Mouse (Mus musculus) c-Kit-positive CD71-positive TER-119-positive erythroid progenitor cells, embryonic 14.5 days (primary cell): Measurements from ENCODE around the gene Eed.

Experiments
- DNase-seq: peaks from one replicate; pipeline ENCODE4 v3.0.0-alpha.2; 2013; ENCODE audit warnings: low spot score

The Eed gene

GRCm38 (mm10) chr7:89981557-89981956 lies 774 bp upstream of the Eed start:
- DNase-seq = no peak

DNA sequence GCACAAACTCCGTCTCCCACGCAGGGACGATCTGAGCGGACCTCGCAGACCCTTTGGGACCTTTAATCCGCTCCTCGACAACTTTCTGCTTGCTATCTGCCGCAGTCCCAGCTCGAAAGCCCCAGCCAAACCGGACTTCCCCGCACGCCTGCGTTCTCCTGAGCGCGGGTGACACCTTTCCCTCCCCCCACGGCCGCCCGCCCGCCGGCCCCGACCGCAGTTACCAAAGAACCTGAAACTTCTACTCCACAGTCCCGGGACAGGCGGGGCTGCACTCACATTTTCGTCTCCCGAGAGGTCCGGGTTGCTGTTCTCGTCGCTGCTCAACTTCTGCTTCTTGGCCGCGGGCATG lies 674 bp downstream of the Eed start:
- no peak for DNase-seq

DNA sequence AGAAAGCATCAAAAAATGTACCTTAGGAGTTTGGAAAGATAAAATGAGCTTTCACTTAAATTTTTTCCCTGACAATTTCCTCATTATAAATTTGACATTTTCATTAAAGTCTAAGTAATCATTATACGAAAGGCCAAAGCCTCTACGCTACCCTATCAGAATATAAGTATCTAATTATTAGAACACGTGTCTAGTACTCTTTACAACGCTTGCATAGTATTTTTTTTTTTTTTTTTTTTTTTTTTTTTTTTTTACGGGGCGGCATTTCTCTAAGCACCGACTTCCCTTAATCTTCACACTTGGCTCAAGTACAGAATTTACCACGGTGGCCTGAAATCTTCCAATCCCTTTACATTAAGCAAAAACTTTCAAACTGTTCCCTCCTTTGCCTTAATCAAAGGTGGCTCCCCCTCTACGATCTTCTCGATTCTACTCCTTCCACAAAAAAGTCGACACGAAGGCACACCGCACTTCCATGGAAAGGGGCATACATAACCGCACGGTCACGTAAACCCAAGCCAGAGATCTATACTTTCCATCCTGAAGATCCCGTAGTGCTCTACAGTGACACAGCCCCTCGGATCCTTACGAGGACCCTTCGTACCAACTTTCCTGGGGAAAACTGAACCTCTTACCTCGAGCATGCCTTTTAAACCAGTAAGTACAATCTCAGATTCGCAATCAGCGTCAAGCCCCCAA lies 1.2 kb downstream of the Eed start:
- DNase-seq = peak; percentile 34

DNA sequence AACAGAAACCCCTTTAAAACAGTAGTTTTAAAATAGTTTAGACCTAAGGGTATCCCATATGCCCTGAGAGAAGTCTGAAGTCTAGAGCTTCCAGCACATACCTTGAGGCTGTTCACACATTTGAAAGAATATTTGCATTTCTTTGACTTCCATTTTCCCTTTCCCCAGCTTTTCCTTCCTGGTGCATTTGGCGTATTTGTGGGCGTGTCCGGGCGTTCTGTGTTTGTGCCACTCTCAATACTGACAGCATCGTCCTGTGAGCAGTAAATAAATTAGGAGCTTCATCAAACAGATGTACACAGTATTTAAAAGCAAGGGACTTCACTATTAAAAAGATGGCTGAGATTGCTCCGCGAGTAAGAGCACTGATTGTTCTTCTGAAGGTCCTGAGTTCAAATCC lies 4.0 kb downstream of the Eed start:
- DNase-seq = no peak

DNA sequence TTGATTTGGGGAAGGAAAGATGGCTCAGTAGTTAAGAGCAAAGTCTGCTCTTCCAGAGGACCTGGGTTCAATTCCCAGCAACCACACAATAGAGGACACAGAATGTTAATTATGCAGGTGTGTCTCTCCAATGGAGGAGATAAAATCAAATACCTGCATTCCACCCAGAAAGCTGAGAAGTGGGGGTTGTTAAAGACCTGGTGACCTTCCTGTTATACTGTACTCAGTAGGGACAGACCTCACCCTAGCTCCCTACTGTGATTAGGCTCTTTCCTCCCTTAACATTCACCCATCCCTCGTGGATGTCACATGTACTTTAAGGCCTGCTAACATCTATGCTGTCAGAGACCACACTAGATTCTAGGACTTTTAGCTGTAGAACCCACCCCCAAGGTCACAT lies 5.2 kb downstream of the Eed start:
- DNase-seq = no peak

GRCm38 (mm10) chr7:89967235-89967634 lies 13.5 kb downstream of the Eed start:
- no peak for DNase-seq

GRCm38 (mm10) chr7:89966771-89967170 lies 14.0 kb downstream of the Eed start:
- DNase-seq = no peak

DNA sequence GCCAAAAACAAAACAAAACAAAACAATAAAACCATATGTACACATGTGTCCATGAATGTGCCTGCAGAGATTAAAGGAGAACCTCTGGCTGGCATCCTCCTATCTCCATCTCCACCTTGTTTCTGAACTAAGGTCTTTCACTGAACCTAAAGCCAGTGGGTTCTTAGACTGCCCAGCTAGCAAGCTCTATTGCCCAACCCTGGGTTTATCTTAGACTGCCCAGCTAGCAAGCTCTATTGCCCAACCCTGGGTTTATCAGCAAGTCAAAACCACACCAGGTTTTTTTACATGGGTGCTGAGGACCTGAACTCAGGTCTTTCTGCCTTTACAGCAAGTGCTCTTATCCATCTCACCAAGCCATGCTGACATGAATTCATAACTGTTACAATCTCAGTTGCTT lies 17.6 kb downstream of the Eed start:
- DNase-seq = peak; percentile 38

DNA sequence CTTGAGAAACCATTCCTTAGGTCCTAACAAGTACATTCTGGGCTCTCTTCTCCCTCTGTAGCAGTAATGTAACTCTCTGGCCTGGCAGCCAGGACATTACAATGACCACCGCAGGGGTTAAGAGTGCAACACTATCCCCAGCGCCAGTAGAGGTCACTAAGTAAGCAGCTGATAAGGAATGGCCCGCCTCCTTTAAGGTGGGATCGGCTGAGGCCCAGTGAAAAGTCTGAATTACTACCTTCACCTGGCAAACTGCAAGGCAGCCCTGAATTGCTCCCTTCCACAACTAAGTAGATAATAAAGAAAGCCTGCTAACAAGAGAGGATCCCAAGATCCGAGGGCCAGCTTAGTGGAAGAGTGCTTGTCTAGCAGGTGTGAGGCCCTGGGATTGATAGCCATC lies 23.5 kb downstream of the Eed start:
- DNase-seq = no peak

DNA sequence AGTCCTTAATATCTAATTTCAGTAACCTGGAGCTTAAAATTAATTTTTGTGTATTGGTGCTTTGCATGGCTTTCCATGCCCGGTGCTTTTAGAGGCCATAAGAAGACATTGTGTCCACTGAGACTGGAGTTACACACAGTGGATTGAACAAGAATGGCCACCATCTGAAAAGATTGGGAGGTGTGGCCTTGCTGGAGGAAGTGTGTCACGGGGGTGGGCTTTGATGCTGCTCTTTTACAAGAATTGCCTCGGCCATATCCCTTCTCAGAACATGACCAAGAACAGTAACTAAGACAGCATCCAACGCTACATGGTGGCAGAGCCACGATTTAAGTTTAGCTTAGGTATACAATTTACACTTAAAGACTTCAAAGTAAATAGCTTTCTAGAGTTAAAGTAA lies 26.5 kb downstream of the Eed start:
- DNase-seq = no peak

- DNase-seq = no peak
These were observed 31.4 kb downstream of the Eed start for GRCm38 (mm10) chr7:89949403-89949802.

DNA sequence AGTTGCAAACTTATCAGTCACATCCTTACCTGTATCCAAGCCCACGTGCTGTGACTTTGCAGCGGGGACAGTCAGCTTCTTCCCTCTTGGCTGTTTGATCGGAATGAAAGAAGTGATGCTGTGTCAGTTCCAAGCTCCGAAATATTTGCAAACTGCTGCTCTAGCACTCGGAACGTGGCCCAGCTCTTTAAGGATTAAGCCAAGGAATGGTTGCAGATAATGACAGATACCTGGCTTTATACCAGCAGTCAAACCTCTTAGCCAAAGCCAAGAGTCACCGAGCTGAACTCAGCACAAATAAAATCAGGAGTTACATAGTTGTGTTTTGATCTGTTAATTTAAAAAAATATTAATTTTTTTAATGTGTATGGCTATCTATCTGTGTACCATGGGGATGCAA lies 32.8 kb downstream of the Eed start:
- DNase-seq = no peak

DNA sequence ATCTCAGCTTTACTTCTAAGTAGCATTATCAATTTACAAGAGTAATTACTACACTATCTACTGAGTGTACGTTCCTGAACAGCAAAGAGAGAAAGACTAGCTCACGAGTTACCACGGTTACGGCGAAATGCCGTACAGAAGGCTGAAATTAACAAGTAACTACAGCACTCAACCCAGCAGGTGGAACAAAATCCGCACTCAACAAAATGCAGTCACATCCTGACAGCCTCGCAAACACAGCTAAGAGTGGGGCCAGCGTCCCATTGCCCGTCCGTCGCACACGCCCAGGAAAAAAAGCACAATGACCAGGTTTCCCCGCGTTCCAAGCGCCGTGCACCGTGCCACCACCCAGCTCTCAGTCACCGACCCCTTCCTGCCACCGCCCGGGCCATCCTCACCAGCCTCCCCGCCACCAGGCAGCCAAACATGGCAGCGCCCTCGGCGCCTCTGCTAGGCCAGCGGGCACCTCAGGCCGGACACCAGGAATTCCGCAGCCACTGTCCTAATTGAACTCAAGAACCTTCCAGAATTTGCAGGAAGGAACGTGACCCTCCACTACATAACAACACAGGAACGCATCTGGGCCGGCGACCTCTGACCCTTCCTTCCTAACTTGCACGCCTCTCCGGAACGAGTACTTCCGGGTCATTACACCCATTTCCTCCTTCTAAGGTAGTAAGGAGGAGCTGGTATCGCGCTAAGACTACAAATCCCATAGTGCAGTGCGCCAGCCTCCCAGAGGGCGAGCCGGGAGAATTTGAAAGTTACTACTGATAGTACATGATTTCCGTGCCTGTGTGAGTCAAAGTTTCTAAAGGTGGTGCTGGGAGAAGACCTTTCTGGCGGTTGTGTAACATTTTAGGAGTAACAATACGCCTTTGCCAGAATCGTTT lies 40.0 kb downstream of the Eed start, which contains the start of gene Hikeshi:
Gene Hikeshi, minus strand, starts transcription at position 634 of the 893 bp plus-strand sequence.
- DNase-seq = peak; percentile 99

GRCm38 (mm10) chr7:89939497-89940353 lies 41.1 kb downstream of the Eed start:
- no peak for DNase-seq

- no peak for DNase-seq
These were observed 57.2 kb downstream of the Eed start for GRCm38 (mm10) chr7:89923441-89924180.

DNA sequence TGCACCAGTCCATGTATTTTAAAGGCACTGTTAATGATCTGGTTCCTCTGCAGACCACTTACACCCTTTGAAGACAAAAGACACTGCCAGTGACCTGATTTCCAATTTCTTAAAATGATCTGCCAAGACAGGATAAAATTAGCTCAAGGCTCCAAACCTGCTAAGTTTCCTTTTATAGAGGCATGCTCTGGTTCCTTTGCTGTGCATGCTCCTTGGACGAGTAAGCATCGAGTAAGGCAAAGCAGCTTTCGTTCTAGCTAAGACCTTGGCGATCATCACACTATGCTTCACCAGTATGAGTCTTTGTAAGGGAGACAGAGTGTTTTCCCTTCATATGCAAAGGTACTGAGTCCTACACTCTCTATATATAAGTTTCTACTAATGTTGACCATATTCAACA lies 63.0 kb downstream of the Eed start:
- DNase-seq = no peak

- no peak for DNase-seq
These were observed 64.1 kb downstream of the Eed start for GRCm38 (mm10) chr7:89916711-89917110.

GRCm38 (mm10) chr7:89913432-89914158 lies 67.2 kb downstream of the Eed start:
- no peak for DNase-seq

DNA sequence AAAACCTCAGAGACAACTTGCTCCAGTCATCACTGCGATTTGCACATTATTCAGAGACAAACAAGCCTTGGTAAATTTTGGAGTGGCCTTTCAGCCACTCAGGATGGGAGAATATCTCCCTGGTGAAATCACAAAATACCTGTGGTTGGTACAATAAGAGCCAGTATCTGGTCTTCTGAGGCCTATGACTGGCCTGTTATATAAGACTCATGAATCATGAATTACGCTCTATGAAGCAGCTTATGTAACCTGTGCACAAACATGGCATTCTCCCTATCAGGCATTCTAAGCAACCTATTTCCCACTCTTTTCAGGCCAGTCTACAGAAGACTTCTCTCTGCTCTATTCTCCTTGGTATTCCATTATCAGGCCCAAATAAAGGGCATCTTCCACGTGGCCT lies 68.4 kb downstream of the Eed start:
- DNase-seq = no peak

DNA sequence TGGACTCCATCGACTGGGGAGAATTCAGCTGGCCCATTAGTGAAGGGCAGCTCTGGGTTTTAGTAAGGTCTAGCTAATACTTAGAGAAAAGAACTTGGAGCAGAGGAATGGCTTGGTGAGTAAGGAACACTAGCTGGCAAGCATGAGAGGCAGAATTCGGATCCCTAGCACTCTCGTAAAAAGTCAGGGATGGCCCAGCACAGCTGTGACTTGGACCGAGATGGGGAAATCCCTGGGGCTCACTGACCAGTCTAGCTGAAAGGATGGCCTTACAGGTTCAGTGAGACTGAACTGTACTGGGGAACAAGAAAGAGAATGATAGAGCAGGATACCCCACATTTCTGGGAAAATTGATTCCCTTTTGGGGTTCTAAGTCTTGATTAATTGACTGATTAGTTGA lies 71.1 kb downstream of the Eed start:
- DNase-seq = no peak
